Mouse (Mus musculus) kidney, postnatal 36 days (tissue): ENCODE measurements around the gene Pld1.
A peak's percentile ranks its signal among the peaks of the same experiment; 100 is the strongest.

ENCODE experiments used
- DNase-seq, 2 experiments: peaks; one replicate each; pipeline ENCODE4 v3.0.0; 2021 to 2022; ENCODE audit warnings: mixed read lengths in 2 of 2

The Pld1 gene

DNA sequence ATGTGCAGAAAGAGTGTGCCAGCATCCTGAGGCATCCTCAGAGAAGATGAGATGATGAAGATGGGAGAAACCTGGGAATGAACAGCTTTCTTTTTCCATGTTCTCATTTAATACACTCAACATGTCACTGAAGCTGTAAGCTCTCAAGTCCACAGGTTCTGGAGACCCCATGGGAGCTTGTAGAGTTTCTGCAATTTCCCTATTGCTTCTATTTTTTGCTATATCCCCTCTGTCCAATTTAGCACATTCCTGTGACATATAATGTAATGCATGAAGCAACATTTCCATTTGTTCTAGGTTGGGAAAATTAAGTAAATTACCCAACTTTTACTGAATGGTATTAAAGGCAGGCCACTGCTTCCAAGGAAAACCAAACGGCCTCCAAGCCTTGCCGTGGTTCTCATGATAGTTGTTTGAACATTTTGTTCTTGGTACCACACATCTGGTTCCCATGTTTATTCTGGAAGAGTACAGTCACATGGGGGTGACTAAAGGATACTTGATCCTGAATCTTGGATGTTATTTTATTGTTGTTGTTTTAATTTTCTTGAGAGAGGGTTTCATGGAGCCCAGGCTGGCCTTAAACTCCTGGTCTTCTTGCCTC is 52.7 kb downstream of the Pld1 start:
- DNase-seq: no peak

- no peak for DNase-seq
Observed at GRCm38 (mm10) chr3:27994175-27994990, 55.9 kb downstream of the Pld1 start.

GRCm38 (mm10) chr3:28004321-28004720 is 65.8 kb downstream of the Pld1 start:
- DNase-seq: peak in 1 of 2 experiments; percentile 38

DNA sequence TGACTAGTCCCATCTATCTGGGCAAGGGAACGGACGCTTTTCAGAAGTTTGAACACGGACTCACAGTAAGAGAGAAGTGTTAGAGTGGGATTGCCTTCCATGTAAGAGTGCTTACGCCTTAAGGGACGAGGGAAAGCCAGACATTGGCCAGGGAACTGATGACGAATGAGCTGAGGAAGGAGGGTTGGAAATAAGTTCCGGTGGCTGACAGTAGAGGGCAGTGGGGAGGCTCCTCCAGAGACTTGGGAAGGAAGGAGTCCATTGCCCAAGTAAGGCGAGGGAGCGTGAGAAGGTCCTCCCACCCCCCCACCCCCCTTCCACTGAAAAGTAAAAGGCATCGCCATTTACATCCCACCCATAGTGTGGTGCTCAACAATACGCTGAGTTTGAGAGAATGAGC is 69.2 kb downstream of the Pld1 start:
- DNase-seq: peak in 1 of 2 experiments; percentile 42

GRCm38 (mm10) chr3:28008369-28008768 is 69.9 kb downstream of the Pld1 start:
- no peak for DNase-seq

- no peak for DNase-seq
Observed at GRCm38 (mm10) chr3:28012177-28012576, 73.7 kb downstream of the Pld1 start.

GRCm38 (mm10) chr3:28013441-28013840 is 74.9 kb downstream of the Pld1 start:
- no peak for DNase-seq

DNA sequence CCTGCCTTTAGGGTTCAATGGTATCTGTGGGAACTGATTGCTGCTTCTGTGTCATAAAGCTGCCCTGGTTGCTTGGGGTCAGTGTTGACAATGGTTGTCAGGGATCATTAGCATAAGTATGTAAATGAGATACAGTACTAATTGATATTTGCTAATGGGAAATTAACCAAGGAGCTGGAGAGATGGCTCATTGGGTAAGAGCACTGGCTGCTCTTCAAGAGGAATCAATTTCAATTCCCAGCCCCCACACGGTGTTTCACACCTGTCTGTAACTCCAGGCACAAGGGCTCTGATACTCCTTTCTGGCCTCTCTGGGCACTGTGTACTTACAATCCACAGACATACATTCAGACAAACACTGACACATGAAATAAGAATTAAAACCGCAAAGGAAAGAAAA is 78.5 kb downstream of the Pld1 start:
- no peak for DNase-seq

DNA sequence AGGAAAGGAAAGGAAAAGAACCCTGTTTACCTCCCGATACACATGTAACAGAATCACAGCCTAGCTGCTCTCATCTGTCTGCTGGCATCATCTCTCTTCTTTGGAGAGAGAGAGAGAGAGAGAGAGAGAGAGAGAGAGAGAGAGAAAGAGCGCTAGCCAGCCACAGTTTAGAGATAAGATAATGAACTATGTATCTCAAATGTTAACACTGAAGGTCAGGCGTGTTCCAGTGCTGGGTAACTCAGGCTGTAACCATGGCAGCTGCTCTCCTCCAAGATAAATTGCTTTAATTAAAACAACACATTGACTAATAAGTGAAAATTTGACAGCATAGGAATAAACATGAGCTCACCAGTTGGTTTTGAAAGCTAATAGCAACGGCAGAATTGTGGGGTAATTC is 81.2 kb downstream of the Pld1 start:
- DNase-seq: no peak

DNA sequence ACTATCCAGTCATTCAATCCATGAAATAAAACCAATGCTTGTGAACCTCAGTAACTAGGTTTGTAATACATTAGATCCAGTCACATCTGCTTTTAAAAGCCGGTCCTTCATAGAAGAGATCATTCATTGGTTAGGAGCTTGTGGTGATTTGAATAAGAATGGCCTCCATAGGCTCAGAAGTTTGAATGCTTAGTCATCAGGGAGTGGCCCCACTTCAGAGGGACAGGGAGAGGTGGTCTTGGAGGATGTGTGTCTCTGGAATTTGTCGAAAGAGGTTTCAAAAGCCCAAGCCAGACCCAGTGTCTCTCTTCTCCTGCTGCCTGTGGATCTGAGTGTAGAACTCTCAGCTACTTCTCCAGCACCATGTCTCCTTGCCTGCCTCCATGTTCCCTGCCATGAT is 81.9 kb downstream of the Pld1 start:
- no peak for DNase-seq

- DNase-seq: no peak
Observed at GRCm38 (mm10) chr3:28022191-28022590, 83.7 kb downstream of the Pld1 start.

DNA sequence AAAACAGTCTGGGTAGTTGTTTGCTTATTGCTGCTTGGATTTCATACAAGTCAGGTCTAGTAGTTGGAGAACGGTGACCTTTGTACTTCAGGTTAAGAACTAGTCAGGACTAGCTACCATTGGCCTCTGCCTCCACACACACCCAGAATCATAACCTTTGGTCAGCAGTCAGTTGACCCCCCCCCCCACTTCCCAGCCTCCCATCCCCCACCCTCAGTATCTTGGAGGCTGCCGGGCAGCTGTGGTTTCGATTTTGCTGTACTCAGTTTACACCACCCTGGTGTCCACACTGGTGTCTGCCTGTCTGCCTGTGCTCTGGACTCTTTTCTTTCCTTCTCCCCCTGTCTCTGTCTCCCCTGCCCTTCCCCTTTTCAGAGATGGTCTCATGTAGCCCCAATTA is 88.4 kb downstream of the Pld1 start:
- DNase-seq: peak; percentile 55 to 79

- no peak for DNase-seq
Observed at GRCm38 (mm10) chr3:28028456-28028855, 90.0 kb downstream of the Pld1 start.

DNA sequence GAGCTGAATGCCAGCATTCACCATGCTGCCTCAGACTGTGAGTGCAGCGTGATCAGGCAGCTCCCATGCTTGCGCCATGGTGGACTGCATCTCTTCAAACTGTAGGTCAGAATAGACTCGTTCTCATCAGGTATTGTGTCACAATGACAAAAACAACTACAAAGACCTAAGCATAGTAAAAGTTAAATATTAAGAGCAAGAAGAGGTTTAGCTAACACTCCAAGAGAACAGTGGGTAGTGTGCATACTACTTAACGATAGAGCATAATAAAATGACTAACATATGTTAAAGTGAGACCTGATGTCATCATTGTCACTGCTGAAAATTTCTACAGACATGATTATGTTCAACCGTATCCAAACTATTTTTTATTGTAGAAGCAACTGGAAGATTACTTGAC is 92.4 kb downstream of the Pld1 start:
- no peak for DNase-seq

GRCm38 (mm10) chr3:28031643-28032243 is 93.2 kb downstream of the Pld1 start:
- DNase-seq: peak in 1 of 2 experiments; percentile 27

DNA sequence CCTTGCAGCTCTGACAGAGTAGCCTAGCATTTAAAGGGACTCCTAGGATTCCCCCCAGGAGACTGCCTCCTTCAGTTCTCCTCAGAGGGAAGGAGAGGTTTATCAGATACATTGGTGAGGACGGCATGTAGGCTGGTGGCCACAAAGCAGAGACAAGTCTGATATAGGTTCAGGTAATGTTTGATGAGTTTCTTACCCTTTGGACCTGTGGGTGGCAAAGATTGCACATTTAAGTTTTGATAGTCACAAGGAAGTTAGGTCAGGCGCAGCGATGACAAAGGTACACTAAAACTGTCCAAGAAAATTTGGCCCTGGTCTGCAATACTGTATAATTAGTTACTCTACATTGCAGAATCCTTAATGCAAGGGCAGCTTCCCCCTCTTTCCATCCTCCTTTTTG is 95.4 kb downstream of the Pld1 start:
- peak in 1 of 2 experiments; percentile 31 for DNase-seq

DNA sequence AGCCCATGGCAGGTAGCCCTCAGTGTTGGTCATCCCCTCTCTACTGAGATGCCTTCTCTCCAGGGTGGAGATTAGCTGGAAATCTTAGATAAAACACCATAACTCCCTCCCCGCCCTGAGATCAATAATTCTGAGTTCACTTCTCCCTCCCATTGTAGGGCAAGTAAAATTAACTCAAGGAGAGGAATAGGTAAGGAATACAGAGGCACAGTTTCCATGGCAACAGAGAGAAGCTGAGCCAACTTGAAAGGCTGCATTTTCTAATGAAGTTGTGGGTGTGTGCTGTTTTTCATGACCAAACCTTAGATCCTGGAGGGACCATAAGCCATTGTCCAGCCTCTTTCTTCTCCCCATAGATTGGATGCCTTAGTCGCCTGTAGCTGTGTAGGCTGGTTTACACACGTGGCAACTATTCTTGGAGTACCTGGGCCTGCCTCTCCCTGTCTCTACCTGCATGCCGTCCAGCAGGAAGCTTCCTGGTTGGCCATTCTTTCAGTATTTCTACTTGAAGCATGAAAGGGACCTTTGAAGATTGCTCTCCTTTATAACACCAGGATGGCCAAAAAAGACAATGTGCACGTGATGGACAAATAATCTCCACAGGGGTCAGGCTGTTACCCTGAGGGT is 96.3 kb downstream of the Pld1 start:
- DNase-seq: no peak

- peak; percentile 53 to 54 for DNase-seq
Observed at GRCm38 (mm10) chr3:28037320-28037932, 98.9 kb downstream of the Pld1 start.

DNA sequence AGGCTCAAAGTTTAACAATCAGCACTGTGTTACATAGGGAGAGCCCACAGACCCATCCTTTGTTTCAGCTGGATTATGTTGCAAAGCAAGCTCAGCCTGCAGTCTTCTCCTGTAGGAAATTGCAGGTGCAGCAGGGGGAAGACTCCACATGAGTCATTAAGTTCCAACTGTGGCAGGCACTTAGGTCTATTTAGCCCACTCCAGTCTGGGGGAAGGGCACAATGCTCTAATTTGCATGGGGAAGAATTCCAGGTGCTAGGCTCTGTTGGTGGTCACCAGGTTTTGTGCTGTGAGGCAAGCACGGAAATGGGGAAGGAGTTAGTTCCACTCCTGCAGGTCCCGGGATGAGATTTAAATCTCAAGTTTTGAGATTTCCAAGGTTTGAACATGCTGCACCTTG is 99.6 kb downstream of the Pld1 start:
- DNase-seq: no peak

DNA sequence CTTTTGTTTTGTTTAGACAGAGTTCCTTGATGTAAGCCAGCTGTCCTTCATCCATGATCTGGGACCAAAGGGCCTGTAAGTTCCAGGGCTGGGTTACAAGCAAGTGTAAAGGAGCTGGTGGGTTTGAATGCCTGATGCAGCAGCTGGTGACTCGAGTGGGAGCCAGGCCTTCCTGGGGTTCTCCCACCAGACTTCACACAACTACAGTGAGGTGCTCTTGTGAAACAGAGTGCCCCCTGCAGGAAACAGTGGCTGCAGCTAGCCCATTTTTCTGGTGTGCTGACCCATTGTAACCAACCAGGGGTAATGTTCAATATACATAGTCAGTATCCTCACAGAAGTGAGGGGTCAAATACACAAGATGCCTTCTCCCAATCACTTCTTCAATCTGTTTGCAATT is 101.3 kb downstream of the Pld1 start:
- peak in 1 of 2 experiments; percentile 48 for DNase-seq

DNA sequence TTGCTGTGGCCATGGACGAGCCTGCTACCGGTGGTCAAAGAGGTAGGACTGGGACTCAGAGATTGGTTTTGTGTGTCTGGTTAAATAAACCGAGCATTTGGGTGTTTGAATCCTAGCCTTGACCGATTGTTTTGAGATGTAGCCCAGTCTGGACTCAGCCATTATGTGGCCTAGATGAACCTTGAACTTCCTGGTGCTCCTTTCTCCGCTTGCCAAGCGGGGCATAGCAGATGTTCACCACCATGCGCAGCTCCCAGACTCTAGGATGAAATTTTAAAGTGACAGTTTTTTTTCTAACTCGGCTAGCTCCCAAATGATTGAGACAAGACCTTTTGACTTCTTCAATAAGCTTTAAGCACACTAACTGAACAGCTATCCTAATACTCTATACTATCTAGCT is 102.7 kb downstream of the Pld1 start:
- peak; percentile 53 to 57 for DNase-seq

DNA sequence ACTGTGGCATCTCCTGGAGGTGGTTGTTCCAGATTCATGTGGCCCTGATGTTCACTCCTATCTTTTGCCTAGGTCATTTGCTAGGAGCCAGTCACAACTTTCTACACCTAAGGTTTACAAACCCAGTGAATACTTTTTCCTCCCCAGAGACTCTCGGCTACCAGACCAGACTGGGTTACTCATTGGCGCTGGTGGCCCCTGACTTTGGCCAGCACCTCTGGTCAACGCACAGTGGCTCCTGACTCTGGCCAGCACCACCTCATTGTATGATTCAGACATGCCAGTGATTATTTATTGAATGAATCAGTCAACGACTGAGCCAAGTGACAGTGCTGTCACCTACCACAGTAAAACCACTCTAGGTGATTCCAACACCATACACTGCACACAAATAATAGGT is 103.9 kb downstream of the Pld1 start:
- DNase-seq: no peak

DNA sequence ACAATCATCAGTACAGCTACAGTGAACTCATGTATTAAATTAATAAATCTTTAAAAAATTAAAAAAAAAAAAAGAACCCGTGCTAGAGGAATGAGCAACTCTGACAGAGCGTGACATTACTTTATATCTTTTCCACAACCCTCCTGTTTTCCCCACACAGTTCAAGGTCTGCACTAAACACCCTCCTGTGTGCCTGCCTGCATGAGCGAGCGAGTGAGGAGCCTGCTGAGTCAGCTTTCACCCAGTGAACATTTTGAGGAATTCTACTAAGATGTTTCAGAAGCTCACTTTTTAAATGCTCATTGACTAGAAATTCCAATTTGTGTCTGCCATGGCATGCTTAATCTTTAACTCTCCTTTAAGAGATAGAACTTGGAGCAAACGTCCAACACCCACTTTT is 109.1 kb downstream of the Pld1 start:
- peak; percentile 65 to 68 for DNase-seq
